Mouse (Mus musculus) lung, adult 2 months (tissue): ENCODE results near the gene Zfp964.

ENCODE experiments used
- CTCF ChIP-seq: fragments of 200-500 bp; IDR thresholded peaks from 2 replicates; pipeline ENCODE4 v1.5.1; 2011; ENCODE audit warnings: mild to moderate bottlenecking, low read length, control low read depth; ENCODE audit not compliant: insufficient read depth
- POLR2A ChIP-seq: fragments of 200-500 bp; IDR thresholded peaks from 2 replicates; pipeline ENCODE4 v1.6.1; 2011; ENCODE audit warnings: low read depth, mild to moderate bottlenecking, control low read depth, low read length, borderline replicate concordance; ENCODE audit errors: extremely low read depth

- TF ChIP-seq CTCF (peak; percentile 38), POLR2A (no peak)
Measured at GRCm38 (mm10) chr8:69614687-69615086, 39.6 kb upstream of the Zfp964 start.
